Mouse (Mus musculus) left cerebral cortex, postnatal 4 days (tissue): Measurements from ENCODE around the gene Tinf2. TPM values are rescaled to one million over a fixed set of nuclear protein-coding genes. Genes with fewer than 3 reads are reported as not detected.
A peak's percentile ranks its signal among the peaks of the same experiment; 100 is the strongest.

Experiments
- DNase-seq: peaks from one replicate; pipeline ENCODE4 v3.0.0-alpha.2; 2022
- intact Hi-C: fragments of 180-260 bp; cut with DNase I; formaldehyde crosslinking; loops from one replicate; pipeline ENCODE4 v1.15.1; 2025
- total RNA-seq, 2 experiments: library from RNA; stranded (reverse); gene quantifications; 2 replicates each; pipeline ENCODE4 v1.2.3; 2021

The Tinf2 gene
- total RNA-seq, 2 experiments from 2014 or later, result 11.8 to 15.6 TPM

GRCm38 (mm10) chr14:55706051-55706600, 24.5 kb upstream of the Tinf2 start:
- no peak for DNase-seq
- intact Hi-C loops, result no loop called here

GRCm38 (mm10) chr14:55702761-55703160, 21.1 kb upstream of the Tinf2 start:
- DNase-seq, result no peak
- intact Hi-C loops, result no loop called here

- no peak for DNase-seq
- intact Hi-C loops, result no loop called here
Observed at GRCm38 (mm10) chr14:55701131-55701530, 19.5 kb upstream of the Tinf2 start.

- intact Hi-C loops, result no loop called here
- DNase-seq, result no peak
Observed at GRCm38 (mm10) chr14:55697226-55697625, 15.6 kb upstream of the Tinf2 start.

GRCm38 (mm10) chr14:55689433-55689832, 7.8 kb upstream of the Tinf2 start:
- intact Hi-C loops, result loop anchor here (10.0 kb wide), 1 partner anchor 215 kb away; the partner anchor contains the start of gene Sdr39u1
- no peak for DNase-seq

- intact Hi-C loops, result loop anchor here (10.0 kb wide), 1 partner anchor 223 kb away; the partner anchor contains the start of gene Sdr39u1
- DNase-seq, result no peak
Observed at GRCm38 (mm10) chr14:55682118-55682493, 486 bp upstream of the Tinf2 start.

GRCm38 (mm10) chr14:55677615-55678014, 4.0 kb downstream of the Tinf2 start:
- no peak for DNase-seq
- intact Hi-C loops, result no loop called here

- intact Hi-C loops, result no loop called here
- no peak for DNase-seq
Observed at GRCm38 (mm10) chr14:55672741-55673060, 8.9 kb downstream of the Tinf2 start.

GRCm38 (mm10) chr14:55671833-55672740, 9.5 kb downstream of the Tinf2 start, which contains the start of the genes Gmpr2 and Nedd8:
TSS of gene Gmpr2 (plus strand) at chr14:55671941.
TSS of gene Nedd8 (minus strand) at chr14:55672124.
- peak; percentile 87 for DNase-seq
- intact Hi-C loops, result no loop called here

- intact Hi-C loops, result no loop called here
- DNase-seq, result no peak
Observed at GRCm38 (mm10) chr14:55671486-55671832, 10.2 kb downstream of the Tinf2 start.

GRCm38 (mm10) chr14:55660636-55661035, 21.0 kb downstream of the Tinf2 start:
- no peak for DNase-seq

GRCm38 (mm10) chr14:55659960-55660573, 21.6 kb downstream of the Tinf2 start, which contains the start of gene Mdp1:
TSS of gene Mdp1 (minus strand) at chr14:55660508.
- peak; percentile 78 for DNase-seq
- intact Hi-C loops, result no loop called here

More at GRCm38 (mm10) chr14:55660636-55661035, 21.0 kb downstream of the Tinf2 start:
- intact Hi-C loops, result no loop called here

GRCm38 (mm10) chr14:55658011-55658410, 23.6 kb downstream of the Tinf2 start:
- no peak for DNase-seq
- intact Hi-C loops, result no loop called here

- DNase-seq, result no peak
- intact Hi-C loops, result no loop called here
Observed at GRCm38 (mm10) chr14:55656935-55657334, 24.7 kb downstream of the Tinf2 start.

- intact Hi-C loops, result no loop called here
Observed at GRCm38 (mm10) chr14:55651528-55651927, 30.1 kb downstream of the Tinf2 start.

GRCm38 (mm10) chr14:55649884-55650283, 31.7 kb downstream of the Tinf2 start, which contains the start of gene Tssk4:
TSS of gene Tssk4 (plus strand) at chr14:55650184.
- intact Hi-C loops, result no loop called here
- DNase-seq, result no peak

More at GRCm38 (mm10) chr14:55651528-55651927, 30.1 kb downstream of the Tinf2 start:
- no peak for DNase-seq

GRCm38 (mm10) chr14:55644261-55644888, 37.2 kb downstream of the Tinf2 start:
- intact Hi-C loops, result no loop called here

GRCm38 (mm10) chr14:55643060-55643907, 38.3 kb downstream of the Tinf2 start, which contains the start of gene Tm9sf1:
TSS of gene Tm9sf1 (minus strand) at chr14:55643806.
- peak; percentile 80 for DNase-seq
- intact Hi-C loops, result no loop called here

More at GRCm38 (mm10) chr14:55644261-55644888, 37.2 kb downstream of the Tinf2 start:
- DNase-seq, result no peak

GRCm38 (mm10) chr14:55642679-55643059, 39.0 kb downstream of the Tinf2 start:
- intact Hi-C loops, result no loop called here
- no peak for DNase-seq

GRCm38 (mm10) chr14:55641291-55641690, 40.3 kb downstream of the Tinf2 start:
- no peak for DNase-seq
- intact Hi-C loops, result no loop called here
